Mouse (Mus musculus): ENCODE measurements around the gene Trhr2. TPM values are rescaled to one million over a fixed set of nuclear protein-coding genes. Genes with fewer than 3 reads are reported as not detected.

Gene Trhr2
- polyA plus RNA-seq (2012; rRNA removed): 0.09 and 0.10 TPM in 2 replicates

DNA sequence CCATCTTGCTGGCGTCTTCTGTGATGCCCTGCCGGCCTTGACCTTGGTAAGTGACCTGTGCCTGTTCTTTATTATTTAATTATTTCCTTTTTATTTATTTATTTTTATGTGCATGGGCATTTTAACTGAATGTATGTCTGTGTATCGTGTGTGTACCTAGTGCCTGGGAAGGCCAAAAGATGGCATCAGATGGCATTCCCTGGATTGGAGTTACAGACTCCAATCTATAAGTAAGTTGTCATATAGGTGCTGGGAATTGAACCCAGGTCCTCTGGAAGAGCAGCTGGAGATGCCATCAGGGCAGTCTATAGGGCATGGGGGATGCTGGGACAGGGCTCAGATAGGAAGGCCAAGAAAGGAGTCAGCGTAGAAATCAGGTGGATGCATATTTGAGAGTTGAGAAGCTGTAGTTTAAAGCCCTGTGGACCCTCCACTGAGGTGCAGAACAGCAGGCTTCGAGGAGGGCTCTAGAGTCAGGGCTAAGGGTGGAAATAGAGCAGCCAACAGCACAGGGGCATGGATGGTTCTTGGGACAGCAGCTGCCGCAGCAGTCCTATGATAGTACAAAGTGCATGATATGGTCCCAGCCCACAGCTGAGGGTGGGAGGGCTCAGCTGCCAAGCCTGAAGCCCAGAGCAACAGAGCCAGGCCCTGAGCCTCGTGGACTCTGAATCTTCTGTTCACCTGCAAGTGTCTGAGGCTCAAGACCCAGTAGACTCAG lies at the start of gene Trhr2:
Gene Trhr2 (minus strand): TSS at position 51 of the 721 bp plus-strand sequence.
- DNase-seq (ENCODE audit: low read depth): no peak
- TF ChIP-seq CTCF (IDR thresholded peaks at IDR 0.05; ENCODE audit: borderline replicate concordance, extremely low read depth, insufficient read depth, insufficient read length) (no peak), POLR2A (IDR thresholded peaks at IDR 0.05; ENCODE audit: borderline replicate concordance, extremely low read depth, insufficient read depth, insufficient read length, poor library complexity, severe bottlenecking) (no peak)

DNA sequence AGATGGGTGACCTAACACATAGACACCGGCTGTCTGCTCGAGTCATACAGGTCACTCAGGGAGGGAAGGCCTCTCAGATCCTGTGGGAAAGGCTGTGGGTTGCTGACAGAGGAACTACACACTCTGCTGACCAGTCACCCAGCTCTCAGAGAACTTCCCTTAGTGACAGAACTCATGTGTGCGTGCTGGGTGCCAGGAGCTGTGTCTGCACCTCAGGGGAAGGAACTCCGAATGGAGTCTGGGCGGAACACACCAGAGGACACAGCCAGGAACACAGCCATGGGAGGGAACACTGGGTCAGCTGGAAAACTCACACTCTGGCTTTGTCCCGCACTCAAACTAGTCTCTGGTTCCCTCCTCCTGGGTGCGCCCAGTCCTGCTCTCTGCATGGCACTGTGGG lies 47.1 kb upstream of the Trhr2 start:
- no peak for DNase-seq (ENCODE audit: low read depth)
- no peak for TF ChIP-seq CTCF (IDR thresholded peaks at IDR 0.05; ENCODE audit: borderline replicate concordance, extremely low read depth, insufficient read depth, insufficient read length)
- no peak for TF ChIP-seq POLR2A (IDR thresholded peaks at IDR 0.05; ENCODE audit: borderline replicate concordance, extremely low read depth, insufficient read depth, insufficient read length, poor library complexity, severe bottlenecking)

DNA sequence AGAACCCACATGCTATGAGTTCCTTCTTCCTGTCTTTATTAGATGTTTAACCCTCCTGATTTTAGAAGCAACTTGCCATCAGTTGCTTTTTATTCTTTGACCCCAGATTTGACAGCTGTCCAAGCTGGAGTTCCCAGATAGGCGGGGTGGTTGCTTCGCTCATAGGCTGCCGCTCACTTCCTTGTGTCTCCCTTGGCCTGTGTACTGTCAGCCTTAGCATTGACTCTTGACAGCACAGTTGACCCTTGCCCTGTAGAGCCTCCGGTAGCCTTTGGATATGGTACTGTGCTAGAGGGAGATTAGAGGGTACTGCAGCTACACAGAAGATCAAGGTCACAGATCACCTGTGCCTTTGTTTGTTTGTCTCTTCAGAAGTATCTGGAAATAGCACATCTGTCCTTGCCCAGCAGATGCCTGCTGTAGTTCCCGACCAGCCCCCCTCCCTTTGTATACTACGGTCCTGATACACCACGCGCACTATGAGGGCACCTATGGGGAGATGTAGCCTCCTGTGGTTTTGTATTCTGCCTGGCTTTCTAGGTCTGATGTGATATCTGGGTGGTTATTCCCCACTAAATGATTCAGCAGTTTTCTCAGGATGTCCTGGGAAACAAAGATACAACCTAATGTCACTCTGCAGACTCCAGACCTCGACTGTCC lies 44.7 kb upstream of the Trhr2 start:
- TF ChIP-seq CTCF (IDR thresholded peaks at IDR 0.05; ENCODE audit: borderline replicate concordance, extremely low read depth, insufficient read depth, insufficient read length): no peak
- no peak for TF ChIP-seq POLR2A (IDR thresholded peaks at IDR 0.05; ENCODE audit: borderline replicate concordance, extremely low read depth, insufficient read depth, insufficient read length, poor library complexity, severe bottlenecking)
- no peak for DNase-seq (ENCODE audit: low read depth)

DNA sequence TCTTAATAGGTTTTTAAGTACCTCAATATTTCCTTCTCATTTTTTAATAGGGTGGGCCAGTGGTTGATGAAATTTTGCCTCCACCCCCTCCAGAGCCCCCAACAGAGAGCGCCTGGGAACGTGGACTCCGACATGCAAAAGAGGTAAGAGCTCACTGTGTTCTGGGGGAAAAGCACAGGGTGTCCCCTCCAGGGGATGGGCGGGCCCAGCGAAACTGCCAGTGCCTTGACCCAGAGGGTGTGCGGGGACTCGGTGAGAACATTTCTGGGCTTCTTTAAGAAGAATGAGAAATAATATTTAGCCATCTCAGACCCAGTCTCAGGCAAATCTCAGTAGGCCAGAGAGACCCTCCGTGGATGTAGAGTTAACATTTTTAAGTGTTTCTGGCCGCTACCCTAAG lies 37.6 kb upstream of the Trhr2 start:
- TF ChIP-seq CTCF (IDR thresholded peaks at IDR 0.05; ENCODE audit: borderline replicate concordance, extremely low read depth, insufficient read depth, insufficient read length) (no peak), POLR2A (IDR thresholded peaks at IDR 0.05; ENCODE audit: borderline replicate concordance, extremely low read depth, insufficient read depth, insufficient read length, poor library complexity, severe bottlenecking) (no peak)
- DNase-seq (ENCODE audit: low read depth): no peak

DNA sequence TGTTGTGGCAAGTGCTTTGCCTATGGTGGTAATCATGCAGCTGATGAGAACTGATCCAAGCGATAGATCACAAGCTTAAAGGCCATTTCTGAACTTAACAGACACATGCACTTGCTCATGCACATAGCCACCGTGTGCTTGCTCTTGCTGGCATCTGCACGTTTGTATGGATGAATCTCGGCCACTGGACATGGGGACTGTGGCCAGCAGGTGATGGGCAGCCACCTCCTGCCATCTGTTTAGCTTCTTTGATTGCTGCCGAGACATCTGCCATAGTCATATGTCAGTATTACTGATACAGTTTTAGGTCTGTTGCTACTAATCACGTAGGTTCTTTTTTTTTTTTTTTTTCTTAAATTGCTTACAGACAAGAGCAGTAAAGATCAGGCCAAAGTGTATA lies 34.7 kb upstream of the Trhr2 start:
- no peak for DNase-seq (ENCODE audit: low read depth)

GRCm38 (mm10) chr8:122393717-122394116 lies 33.2 kb upstream of the Trhr2 start:
- TF ChIP-seq POLR2A (IDR thresholded peaks at IDR 0.05; ENCODE audit: borderline replicate concordance, extremely low read depth, insufficient read depth, insufficient read length, poor library complexity, severe bottlenecking) (no peak), CTCF (IDR thresholded peaks at IDR 0.05; ENCODE audit: borderline replicate concordance, extremely low read depth, insufficient read depth, insufficient read length) (no peak)
- no peak for DNase-seq (ENCODE audit: low read depth)

More for the DNA sequence above, 34.7 kb upstream of the Trhr2 start:
- no peak for TF ChIP-seq CTCF (IDR thresholded peaks at IDR 0.05; ENCODE audit: borderline replicate concordance, extremely low read depth, insufficient read depth, insufficient read length)
- TF ChIP-seq POLR2A (IDR thresholded peaks at IDR 0.05; ENCODE audit: borderline replicate concordance, extremely low read depth, insufficient read depth, insufficient read length, poor library complexity, severe bottlenecking): no peak

GRCm38 (mm10) chr8:122390758-122391157 lies 30.2 kb upstream of the Trhr2 start:
- TF ChIP-seq CTCF (IDR thresholded peaks at IDR 0.05; ENCODE audit: borderline replicate concordance, extremely low read depth, insufficient read depth, insufficient read length): no peak
- TF ChIP-seq POLR2A (IDR thresholded peaks at IDR 0.05; ENCODE audit: borderline replicate concordance, extremely low read depth, insufficient read depth, insufficient read length, poor library complexity, severe bottlenecking): no peak
- DNase-seq (ENCODE audit: low read depth): no peak

- DNase-seq (ENCODE audit: low read depth): no peak
Observed at GRCm38 (mm10) chr8:122389357-122389756, 28.8 kb upstream of the Trhr2 start.

DNA sequence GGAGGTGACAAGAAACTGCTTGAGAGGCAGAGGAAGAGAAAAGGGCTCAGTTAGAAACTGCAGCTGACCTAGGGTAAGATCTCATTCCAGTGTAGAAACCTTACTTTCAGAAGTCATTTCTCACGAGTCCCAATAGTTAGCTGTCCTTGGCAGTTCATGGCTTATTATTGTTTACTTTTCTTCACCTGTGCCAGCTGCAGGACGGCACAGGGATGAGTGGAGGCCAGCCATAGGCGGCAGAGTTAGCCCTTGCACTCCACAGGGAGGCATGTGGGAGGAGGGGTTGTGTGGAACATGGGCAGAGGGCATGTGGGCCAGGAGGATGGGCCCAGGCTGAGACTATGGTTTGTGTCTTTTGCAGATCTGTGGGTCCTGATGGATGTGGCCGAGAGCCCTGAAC lies 22.5 kb upstream of the Trhr2 start:
- DNase-seq (ENCODE audit: low read depth): no peak
- TF ChIP-seq POLR2A (IDR thresholded peaks at IDR 0.05; ENCODE audit: borderline replicate concordance, extremely low read depth, insufficient read depth, insufficient read length, poor library complexity, severe bottlenecking) (no peak), CTCF (IDR thresholded peaks at IDR 0.05; ENCODE audit: borderline replicate concordance, extremely low read depth, insufficient read depth, insufficient read length) (no peak)

More at GRCm38 (mm10) chr8:122389357-122389756, 28.8 kb upstream of the Trhr2 start:
- no peak for TF ChIP-seq POLR2A (IDR thresholded peaks at IDR 0.05; ENCODE audit: borderline replicate concordance, extremely low read depth, insufficient read depth, insufficient read length, poor library complexity, severe bottlenecking)
- peak; percentile 11; the same call in 1 of the 2 replicates for TF ChIP-seq CTCF (IDR thresholded peaks at IDR 0.05; ENCODE audit: borderline replicate concordance, extremely low read depth, insufficient read depth, insufficient read length)

- DNase-seq (ENCODE audit: low read depth): peak; percentile 100
- TF ChIP-seq CTCF (IDR thresholded peaks at IDR 0.05; ENCODE audit: borderline replicate concordance, extremely low read depth, insufficient read depth, insufficient read length) (0 out of 2 replicates have a peak, but pooled peaks have one; percentile 14), POLR2A (IDR thresholded peaks at IDR 0.05; ENCODE audit: borderline replicate concordance, extremely low read depth, insufficient read depth, insufficient read length, poor library complexity, severe bottlenecking) (peak; percentile 55; the same call in 1 of the 2 replicates)
Observed at GRCm38 (mm10) chr8:122376365-122377231, 16.1 kb upstream of the Trhr2 start, which contains the start of gene Zc3h18. TSS of gene Zc3h18 (plus strand) at chr8:122376609.
